Mouse (Mus musculus) ES-E14 (cell line): ENCODE results near the gene Nptxr.

Experiments
- CHD2 ChIP-seq: IDR thresholded peaks from 2 replicates; pipeline ENCODE4 v1.6.1; 2014; ENCODE audit warnings: mild to moderate bottlenecking, low read depth, low read length, inconsistent platforms
- MAFK ChIP-seq: IDR thresholded peaks from 2 replicates; pipeline ENCODE4 v1.6.1; 2014; ENCODE audit warnings: mild to moderate bottlenecking, low read depth, low read length, inconsistent platforms; ENCODE audit not compliant: insufficient read depth
- ZC3H11A ChIP-seq: IDR thresholded peaks from 2 replicates; pipeline ENCODE4 v1.6.1; 2012; ENCODE audit warnings: low read depth, mild to moderate bottlenecking, inconsistent platforms, low read length, borderline replicate concordance
- ZNF384 ChIP-seq: IDR thresholded peaks from 2 replicates; pipeline ENCODE4 v1.6.1; 2012; ENCODE audit warnings: low read depth, low read length, inconsistent platforms

DNA sequence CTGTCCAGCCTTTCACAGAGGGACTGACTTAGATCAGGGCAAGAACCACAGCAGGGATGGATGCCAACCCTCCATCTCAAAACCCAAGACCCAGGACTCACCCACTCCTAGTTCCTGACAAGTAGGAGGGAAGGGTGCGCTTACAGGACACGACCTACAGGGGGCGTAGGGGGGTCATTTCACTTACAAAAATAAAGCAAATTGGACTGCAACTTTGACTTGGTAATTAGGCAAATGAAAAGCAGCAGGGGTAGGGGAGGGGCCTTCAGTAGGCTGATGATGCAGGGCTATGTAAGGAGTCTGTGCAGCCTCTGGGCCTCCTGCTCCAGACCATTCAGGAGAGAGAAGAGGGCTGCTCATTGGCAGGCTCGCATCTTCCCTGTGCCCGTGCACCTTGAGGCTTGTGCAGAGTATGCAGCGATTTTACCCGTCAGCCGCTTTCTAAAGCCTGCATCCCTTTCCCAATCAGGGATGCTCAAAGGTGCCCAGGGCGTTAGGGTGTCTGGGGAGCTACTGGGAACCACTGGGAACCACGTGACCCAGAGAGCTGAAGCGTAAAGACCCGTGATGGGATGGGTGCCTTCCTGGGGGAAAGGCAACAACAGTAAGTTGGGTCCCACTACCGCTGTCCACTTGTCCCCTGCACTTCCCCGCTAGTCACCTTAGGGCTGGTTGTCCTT lies 20.7 kb upstream of the Nptxr start:
- no peak for TF ChIP-seq ZC3H11A
- no peak for TF ChIP-seq CHD2
- no peak for TF ChIP-seq ZNF384
- TF ChIP-seq MAFK, result no peak
